Mouse (Mus musculus) layer of hippocampus, postnatal 10 days (tissue): ENCODE results near the gene Cubn. TPM values are rescaled to one million over a fixed set of nuclear protein-coding genes. Genes with fewer than 3 reads are reported as not detected.

Experiments used
- DNase-seq, 2 experiments: peaks; one replicate each; pipeline ENCODE4 v3.0.0; 2021; ENCODE audit warnings: low spot score in 2 of 2
- total RNA-seq, 2 experiments: library from RNA; stranded (reverse); gene quantifications; 2 replicates each; pipeline ENCODE4 v1.2.3; 2021

Gene Cubn
- total RNA-seq, 2 experiments from 2014 or later = 0.33 to 0.34 TPM

DNA sequence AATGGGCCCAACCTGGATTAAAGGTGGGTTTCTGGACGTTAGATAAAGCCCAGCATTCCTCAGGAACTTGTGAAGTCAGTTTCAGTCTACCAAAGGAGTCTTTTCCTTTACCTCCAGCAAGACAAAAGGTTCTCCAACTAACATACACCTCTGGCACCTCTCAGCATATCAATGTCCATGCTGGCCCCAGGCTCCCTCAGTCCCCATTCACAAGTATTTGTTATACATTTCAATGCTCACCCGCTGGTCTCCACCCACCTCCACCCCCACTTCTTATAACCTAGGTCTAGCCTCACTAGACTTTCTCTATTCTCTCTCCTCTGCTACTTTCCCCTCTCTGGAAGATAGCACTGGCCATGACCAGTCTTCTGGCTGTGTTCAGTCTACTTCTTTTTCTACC, 121.1 kb downstream of the Cubn start:
- DNase-seq = no peak

- DNase-seq = no peak
These were observed 123.1 kb downstream of the Cubn start for GRCm38 (mm10) chr2:13368517-13368916.

GRCm38 (mm10) chr2:13357885-13358552, 133.6 kb downstream of the Cubn start:
- DNase-seq = peak in 1 of 2 experiments; percentile 27

- no peak for DNase-seq
These were observed 138.8 kb downstream of the Cubn start for GRCm38 (mm10) chr2:13352775-13353174.

DNA sequence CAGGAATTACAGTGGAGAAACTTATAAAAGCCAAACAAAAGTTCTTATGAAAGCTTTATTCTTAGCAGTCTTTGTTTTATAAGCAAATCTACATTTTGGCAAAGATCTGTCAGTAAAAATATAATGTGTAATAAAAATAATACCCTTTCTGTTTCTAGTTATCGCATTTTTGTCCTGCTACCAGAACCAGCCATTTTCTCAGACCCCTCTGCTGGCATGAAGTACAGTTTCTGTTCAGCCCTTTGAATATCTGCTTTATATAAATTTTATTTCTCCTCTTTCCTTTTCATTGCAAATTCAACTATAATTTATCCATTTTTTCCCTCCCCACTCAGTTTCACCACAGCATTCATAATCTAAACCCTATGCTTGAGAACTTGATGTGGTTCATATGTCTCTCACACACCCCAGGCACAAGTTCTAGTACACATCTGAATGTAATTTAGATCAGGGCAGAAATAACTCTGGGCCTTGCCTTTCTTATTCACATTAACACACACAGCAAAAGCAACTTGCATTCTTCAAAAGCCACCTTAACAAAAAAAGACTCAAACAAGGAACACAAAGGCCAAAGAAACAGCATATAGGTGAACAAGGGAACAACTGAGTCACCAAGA, 139.4 kb downstream of the Cubn start:
- DNase-seq = no peak

- no peak for DNase-seq
These were observed 149.2 kb downstream of the Cubn start for GRCm38 (mm10) chr2:13342325-13342926.

- DNase-seq = no peak
These were observed 156.2 kb downstream of the Cubn start for GRCm38 (mm10) chr2:13335446-13335845.

- no peak for DNase-seq
These were observed 161.7 kb downstream of the Cubn start for GRCm38 (mm10) chr2:13329754-13330417.

DNA sequence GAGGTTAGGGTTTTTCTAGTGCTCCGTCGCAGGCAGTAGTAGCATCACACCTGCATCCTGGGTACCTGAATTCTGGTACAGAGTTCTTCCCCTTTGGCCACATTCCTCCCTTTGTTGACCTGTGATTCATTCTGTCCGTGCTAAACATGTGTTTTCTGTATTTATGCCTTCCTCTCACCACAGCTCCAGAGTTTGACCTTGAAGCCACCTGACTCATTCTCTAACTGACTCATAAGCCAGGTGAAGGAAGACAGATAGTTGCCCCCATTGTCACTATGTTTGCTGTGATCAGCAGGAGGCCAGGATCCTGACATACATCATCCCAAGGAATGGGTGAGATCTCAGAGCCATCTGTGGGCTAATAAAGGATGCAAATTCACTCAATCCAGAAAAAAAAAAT, 188.2 kb downstream of the Cubn start:
- DNase-seq = no peak

DNA sequence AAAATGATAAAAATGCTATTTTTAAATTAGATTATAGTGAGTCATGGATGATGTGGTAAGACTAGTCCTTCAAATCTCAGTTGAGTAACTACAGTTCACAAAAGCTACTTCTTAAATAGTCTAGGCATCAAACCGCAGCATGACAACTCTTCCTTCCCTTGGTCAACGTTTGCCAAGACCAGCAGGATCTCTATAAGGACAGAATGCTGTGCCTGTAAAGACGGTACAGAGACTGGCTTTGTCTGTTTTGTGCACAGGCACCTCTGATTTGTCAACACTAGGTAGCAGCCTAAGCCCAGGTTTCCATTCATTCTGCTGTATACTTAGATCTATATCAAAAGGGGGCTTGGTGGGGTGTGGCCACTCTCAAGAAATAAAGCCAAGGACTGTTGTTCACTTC, 192.6 kb downstream of the Cubn start:
- peak; percentile 16 to 28 for DNase-seq

- DNase-seq = no peak
These were observed 193.9 kb downstream of the Cubn start for GRCm38 (mm10) chr2:13297733-13298132.

DNA sequence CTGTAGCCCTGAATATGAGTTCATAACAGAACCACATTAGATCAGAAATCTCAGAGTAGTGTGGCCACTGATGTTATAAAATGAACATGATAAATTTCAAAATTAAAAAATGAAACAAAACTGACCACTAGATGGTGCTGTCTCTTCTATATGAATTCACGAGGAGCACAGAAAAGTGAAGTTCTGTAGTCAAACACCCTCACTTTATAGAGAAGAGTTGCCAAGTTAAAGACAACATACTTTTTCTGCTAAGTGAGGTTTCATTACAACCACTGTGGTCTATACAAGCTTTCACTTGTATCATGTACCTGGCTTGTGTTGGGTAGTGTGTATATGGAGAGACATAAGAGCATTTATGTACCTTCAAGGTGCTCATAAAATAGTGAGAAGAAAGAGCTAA, 201.0 kb downstream of the Cubn start:
- no peak for DNase-seq

- DNase-seq = no peak
These were observed 201.5 kb downstream of the Cubn start for GRCm38 (mm10) chr2:13290070-13290469.

GRCm38 (mm10) chr2:13278114-13278862, 213.3 kb downstream of the Cubn start:
- DNase-seq = no peak

- no peak for DNase-seq
These were observed 215.7 kb downstream of the Cubn start for GRCm38 (mm10) chr2:13275874-13276273.

DNA sequence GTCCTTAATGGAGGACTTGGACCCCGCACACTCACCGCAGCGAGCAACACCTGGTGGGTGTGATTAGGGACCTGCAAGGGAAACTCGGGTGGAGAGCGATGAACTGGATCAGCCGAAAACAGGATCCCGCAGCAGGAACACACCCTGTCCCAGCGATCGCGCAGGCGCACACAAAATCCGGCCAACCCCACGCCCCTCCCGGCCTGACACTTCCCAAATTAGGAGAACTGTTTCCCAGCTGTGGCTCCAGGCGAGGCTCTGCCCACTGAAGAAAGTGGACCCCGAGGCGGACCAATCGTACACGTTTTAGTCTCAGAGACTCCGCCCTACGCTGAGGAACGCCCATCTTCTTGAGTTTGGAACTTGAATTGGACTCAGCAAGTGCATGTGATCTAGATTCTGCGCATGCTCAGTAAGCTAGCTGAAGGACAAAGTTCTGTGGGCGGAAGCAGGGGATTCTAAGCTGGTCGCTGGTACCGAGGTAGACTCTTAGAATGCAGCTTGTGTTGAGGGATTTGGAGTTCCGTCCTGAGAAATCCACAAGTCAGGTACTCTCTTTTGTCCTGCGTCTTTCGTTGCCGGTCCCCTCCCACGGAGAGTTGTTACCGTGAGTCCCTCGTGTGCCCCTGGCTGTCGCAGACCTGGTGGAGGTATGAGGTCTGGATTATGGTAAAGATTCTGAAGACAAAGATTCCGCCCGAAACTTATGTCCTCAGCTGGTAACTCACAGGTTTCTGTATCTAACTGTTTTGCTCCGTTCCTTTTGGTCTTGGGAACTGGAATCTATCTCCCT, 220.3 kb downstream of the Cubn start, which contains the start of gene Rsu1:
TSS of gene Rsu1 (minus strand) at position 251 of the 793 bp plus-strand sequence.
- peak; percentile 90 to 91 for DNase-seq

GRCm38 (mm10) chr2:13270736-13271135, 220.9 kb downstream of the Cubn start:
- no peak for DNase-seq

GRCm38 (mm10) chr2:13268681-13269293, 222.8 kb downstream of the Cubn start:
- no peak for DNase-seq

- DNase-seq = peak in 1 of 2 experiments; percentile 16
These were observed 226.7 kb downstream of the Cubn start for GRCm38 (mm10) chr2:13264875-13265274.

GRCm38 (mm10) chr2:13263150-13263549, 228.5 kb downstream of the Cubn start:
- no peak for DNase-seq
